Mouse (Mus musculus) MEL (cell line): ENCODE data around the gene Fhad1. TPM values are rescaled to one million over a fixed set of nuclear protein-coding genes. Genes with fewer than 3 reads are reported as not detected.

ENCODE experiments used
- DNase-seq: peaks from one replicate; pipeline ENCODE4 v3.0.0; 2011; ENCODE audit warnings: low read depth, low spot score
- H3K27ac ChIP-seq: 2 replicates; pipeline ENCODE4 v1.5.1; 2012; ENCODE audit warnings: low read depth, mild to moderate bottlenecking, control low read depth, low read length, moderate library complexity; ENCODE audit not compliant: control insufficient read depth
- H3K27me3 ChIP-seq, 2 experiments: fragments of 150-350 bp in 1 of 2; sonication (generic) in 1 of 2; 2 replicates each; pipeline ENCODE4 v1.6.1; 2012; ENCODE audit warnings: low read length in 2 of 2, mild to moderate bottlenecking in 2 of 2, improper control_type of control experiment in 1 of 2, moderate library complexity in 1 of 2; ENCODE audit not compliant: insufficient read depth in 2 of 2, control insufficient read depth in 1 of 2
- H3K36me3 ChIP-seq, 2 experiments: 2 replicates each; pipeline ENCODE4 v1.6.1; 2012 to 2014; ENCODE audit warnings: low read length in 2 of 2, improper control_type of control experiment in 1 of 2, inconsistent platforms in 1 of 2, mild to moderate bottlenecking in 1 of 2; ENCODE audit not compliant: insufficient read depth in 2 of 2, control insufficient read depth in 1 of 2
- H3K4me1 ChIP-seq, 2 experiments: fragments of 150-350 bp in 1 of 2; sonication (generic) in 1 of 2; 2 replicates each; pipeline ENCODE4 v1.6.1; 2012; ENCODE audit warnings: low read length in 2 of 2, improper control_type of control experiment in 1 of 2, mild to moderate bottlenecking in 1 of 2; ENCODE audit not compliant: insufficient read depth in 2 of 2, control insufficient read depth in 1 of 2
- H3K4me3 ChIP-seq, 2 experiments: fragments of 150-350 bp in 1 of 2; sonication (generic) in 1 of 2; 2 replicates each; pipeline ENCODE4 v1.5.1; 2012; ENCODE audit warnings: low read depth in 2 of 2, low read length in 2 of 2, mild to moderate bottlenecking in 2 of 2, moderate library complexity in 2 of 2, control low read depth in 1 of 2, improper control_type of control experiment in 1 of 2; ENCODE audit not compliant: control insufficient read depth in 1 of 2, insufficient read depth in 1 of 2
- H3K79me2 ChIP-seq: 2 replicates; pipeline ENCODE4 v1.6.1; 2012; ENCODE audit warnings: mild to moderate bottlenecking, low read length, moderate library complexity; ENCODE audit not compliant: control insufficient read depth, poor library complexity, insufficient read depth
- H3K9ac ChIP-seq: 2 replicates; pipeline ENCODE4 v1.6.1; 2012; ENCODE audit warnings: low read depth, mild to moderate bottlenecking, control low read depth, low read length, moderate library complexity; ENCODE audit not compliant: control insufficient read depth, poor library complexity, severe bottlenecking
- H3K9me3 ChIP-seq: fragments of 150-350 bp; sonication (generic); replicated peaks from 2 replicates; pipeline ENCODE4 v1.6.1; 2012; ENCODE audit warnings: mild to moderate bottlenecking, low read length, improper control_type of control experiment, moderate library complexity; ENCODE audit not compliant: insufficient read depth
- CHD1 ChIP-seq: IDR thresholded peaks from 2 replicates; pipeline ENCODE4 v1.6.1; 2012; ENCODE audit warnings: low read depth, mild to moderate bottlenecking, inconsistent platforms, low read length, improper control_type of control experiment
- CHD2 ChIP-seq: IDR thresholded peaks from 2 replicates; pipeline ENCODE4 v1.6.1; 2011; ENCODE audit warnings: low read length, improper control_type of control experiment
- E2F4 ChIP-seq: IDR thresholded peaks from 2 replicates; pipeline ENCODE4 v1.6.1; 2011; ENCODE audit warnings: low read depth, low read length, improper control_type of control experiment, borderline replicate concordance
- ELF1 ChIP-seq: IDR thresholded peaks from 2 replicates; pipeline ENCODE4 v1.6.1; 2014; ENCODE audit warnings: low read depth, mild to moderate bottlenecking, inconsistent platforms, low read length, improper control_type of control experiment, moderate library complexity
- EP300 ChIP-seq, 2 experiments: IDR thresholded peaks; 2 replicates each; pipeline ENCODE4 v1.6.1; 2011; ENCODE audit warnings: improper control_type of control experiment in 2 of 2, low read length in 2 of 2, low read depth in 1 of 2, mild to moderate bottlenecking in 1 of 2
- ETS1 ChIP-seq: IDR thresholded peaks from 2 replicates; pipeline ENCODE4 v1.6.1; 2012; ENCODE audit warnings: low read depth, mild to moderate bottlenecking, inconsistent platforms, low read length, improper control_type of control experiment, moderate library complexity
- GABPA ChIP-seq: IDR thresholded peaks from 2 replicates; pipeline ENCODE4 v1.6.1; 2012; ENCODE audit warnings: low read depth, mild to moderate bottlenecking, inconsistent platforms, low read length, improper control_type of control experiment, moderate library complexity
- GATA1 ChIP-seq: IDR thresholded peaks from 2 replicates; pipeline ENCODE4 v1.6.1; 2011; ENCODE audit warnings: low read depth, low read length, improper control_type of control experiment
- KAT2A ChIP-seq: conservative IDR thresholded peaks from 2 replicates; pipeline ENCODE4 v1.6.1; 2012; ENCODE audit warnings: low read depth, low read length, improper control_type of control experiment, inconsistent platforms
- MAFK ChIP-seq: IDR thresholded peaks from 2 replicates; pipeline ENCODE4 v1.6.1; 2011; ENCODE audit warnings: low read depth, mild to moderate bottlenecking, low read length, improper control_type of control experiment, borderline replicate concordance
- MAZ ChIP-seq: IDR thresholded peaks from 2 replicates; pipeline ENCODE4 v1.6.1; 2012; ENCODE audit warnings: low read depth, mild to moderate bottlenecking, inconsistent platforms, low read length, improper control_type of control experiment
- MXI1 ChIP-seq: IDR thresholded peaks from 2 replicates; pipeline ENCODE4 v1.6.1; 2011; ENCODE audit warnings: mild to moderate bottlenecking, low read depth, low read length, improper control_type of control experiment
- MYB ChIP-seq: IDR thresholded peaks from 2 replicates; pipeline ENCODE4 v1.6.1; 2011; ENCODE audit warnings: mild to moderate bottlenecking, low read depth, low read length, improper control_type of control experiment
- NELFE ChIP-seq: IDR thresholded peaks from 2 replicates; pipeline ENCODE4 v1.6.1; 2011; ENCODE audit warnings: low read depth, low read length, improper control_type of control experiment
- POLR2A ChIP-seq, 2 experiments: IDR thresholded peaks; 2 replicates each; pipeline ENCODE4 v1.6.1; 2011 to 2012; ENCODE audit warnings: low read length in 2 of 2, mild to moderate bottlenecking in 2 of 2, control low read depth in 1 of 2, improper control_type of control experiment in 1 of 2, low read depth in 1 of 2, moderate library complexity in 1 of 2; ENCODE audit not compliant: control insufficient read depth in 1 of 2, insufficient read depth in 1 of 2, poor library complexity in 1 of 2
- POLR2AphosphoS2 ChIP-seq: IDR thresholded peaks from 2 replicates; pipeline ENCODE4 v1.6.1; 2011; ENCODE audit warnings: low read length, improper control_type of control experiment
- POLR2AphosphoS5 ChIP-seq: IDR thresholded peaks from 2 replicates; pipeline ENCODE4 v1.6.1; 2012; ENCODE audit warnings: low read depth, borderline replicate concordance, mild to moderate bottlenecking, inconsistent platforms, low read length, moderate library complexity, mixed read lengths
- RAD21 ChIP-seq: IDR thresholded peaks from 2 replicates; pipeline ENCODE4 v1.6.1; 2011; ENCODE audit warnings: mild to moderate bottlenecking, low read depth, low read length, improper control_type of control experiment
- RCOR1 ChIP-seq: IDR thresholded peaks from 2 replicates; pipeline ENCODE4 v1.6.1; 2012; ENCODE audit warnings: low read depth, mild to moderate bottlenecking, inconsistent platforms, low read length, improper control_type of control experiment
- SIN3A ChIP-seq: IDR thresholded peaks from 2 replicates; pipeline ENCODE4 v1.6.1; 2012; ENCODE audit warnings: low read length, improper control_type of control experiment, inconsistent platforms
- SMC3 ChIP-seq: IDR thresholded peaks from 2 replicates; pipeline ENCODE4 v1.6.1; 2011; ENCODE audit warnings: low read depth, low read length, improper control_type of control experiment
- TAL1 ChIP-seq: IDR thresholded peaks from 2 replicates; pipeline ENCODE4 v1.6.1; 2012; ENCODE audit warnings: mild to moderate bottlenecking, inconsistent platforms, low read length, moderate library complexity, mixed read lengths
- TBP ChIP-seq: IDR thresholded peaks from 2 replicates; pipeline ENCODE4 v1.8.0; 2011; ENCODE audit warnings: low read depth, low read length, improper control_type of control experiment
- UBTF ChIP-seq: IDR thresholded peaks from 2 replicates; pipeline ENCODE4 v1.6.1; 2012; ENCODE audit warnings: low read depth, mild to moderate bottlenecking, inconsistent platforms, low read length, improper control_type of control experiment, moderate library complexity, borderline replicate concordance; ENCODE audit not compliant: insufficient read depth
- USF1 ChIP-seq: IDR thresholded peaks from 2 replicates; pipeline ENCODE4 v1.6.1; 2014; ENCODE audit warnings: low read depth, mild to moderate bottlenecking, inconsistent platforms, low read length, improper control_type of control experiment, moderate library complexity
- USF2 ChIP-seq, 2 experiments: IDR thresholded peaks; 2 replicates each; pipeline ENCODE4 v1.6.1; 2011 to 2012; ENCODE audit warnings: improper control_type of control experiment in 2 of 2, low read length in 2 of 2, borderline replicate concordance in 1 of 2, inconsistent platforms in 1 of 2, low read depth in 1 of 2, mild to moderate bottlenecking in 1 of 2; ENCODE audit not compliant: insufficient read depth in 1 of 2
- ZC3H11A ChIP-seq: IDR thresholded peaks from 2 replicates; pipeline ENCODE4 v1.6.1; 2012; ENCODE audit warnings: low read depth, mild to moderate bottlenecking, inconsistent platforms, low read length, improper control_type of control experiment
- ZNF384 ChIP-seq: IDR thresholded peaks from 2 replicates; pipeline ENCODE4 v1.6.1; 2012; ENCODE audit warnings: low read depth, mild to moderate bottlenecking, inconsistent platforms, low read length, improper control_type of control experiment
- polyA plus RNA-seq, 2 experiments: library from polyadenylated mRNA; stranded (reverse) in 1 of 2; unstranded in 1 of 2; fragments of >175 nt in 1 of 2; fragments of >200 nt in 1 of 2; gene quantifications; 2 replicates each; pipeline versions ENCODE4 v1.2.1 to v1.2.4; 2012; ENCODE audit warnings: low replicate concordance in 2 of 2, low read depth in 1 of 2; ENCODE audit not compliant: insufficient read length in 2 of 2, insufficient read depth in 1 of 2, missing spikeins in 1 of 2
- total RNA-seq: library from RNA; depleted of rRNA; stranded (reverse); fragments of 300-350 nt; gene quantifications from 2 replicates; pipeline ENCODE4 v1.2.3, GENCODE M21; 2012

The Fhad1 gene
- total and polyA plus RNA-seq, 3 experiments: not detected

- no peak overlapping the region for H3K27ac ChIP-seq
- no peaks in the 10 kb centered on the region for H3K9me3 ChIP-seq
Observed at GRCm38 (mm10) chr4:142000581-142000980, 14.3 kb downstream of the Fhad1 start.

GRCm38 (mm10) chr4:141999494-142000074, 15.3 kb downstream of the Fhad1 start:
- no peaks in the 10 kb centered on the region for H3K79me2 ChIP-seq
- TF ChIP-seq GATA1 (no peak), MYB (no peak), RAD21 (no peak), POLR2AphosphoS2 (no peak), ZC3H11A (no peak), ETS1 (no peak), SIN3A (no peak), CHD2 (no peak), EP300 (IDR thresholded peaks at IDR 0.05; ENCODE audit: low read depth in 1 of 2, low read length in 2 of 2) (no peak), SMC3 (no peak), CHD1 (no peak), NELFE (no peak), E2F4 (no peak)
- no peak for DNase-seq
- no peaks in the 10 kb centered on the region for H3K4me1 ChIP-seq
- no peak overlapping the region for H3K27ac ChIP-seq
- H3K36me3 ChIP-seq: no peaks in the 10 kb centered on the region
- no peak overlapping the region for H3K9ac ChIP-seq
- no peaks in the 10 kb centered on the region for H3K9me3 ChIP-seq
- no peaks in the 10 kb centered on the region; a peak in 1 of 4 replicates for H3K27me3 ChIP-seq
- no peak overlapping the region for H3K4me3 ChIP-seq

More at GRCm38 (mm10) chr4:142000581-142000980, 14.3 kb downstream of the Fhad1 start:
- Histone ChIP-seq H3K9ac (no peak overlapping the region), H3K36me3 (no peaks in the 10 kb centered on the region), H3K79me2 (no peaks in the 10 kb centered on the region), H3K4me1 (no peaks in the 10 kb centered on the region), H3K4me3 (no peak overlapping the region), H3K27me3 (no peaks in the 10 kb centered on the region; a peak in 1 of 4 replicates)
- TF ChIP-seq TAL1 (no peak), MXI1 (no peak), NELFE (no peak), KAT2A (no peak), ZNF384 (no peak), UBTF (no peak), ELF1 (no peak), GABPA (no peak), POLR2AphosphoS5 (no peak), MAZ (no peak), TBP (no peak), MAFK (no peak), USF1 (no peak), USF2 (IDR thresholded peaks at IDR 0.05; ENCODE audit: borderline replicate concordance in 1 of 2, insufficient read depth in 1 of 2, low read depth in 1 of 2, low read length in 2 of 2) (no peak), ETS1 (no peak), POLR2A (IDR thresholded peaks at IDR 0.05; ENCODE audit: control insufficient read depth in 1 of 2, insufficient read depth in 1 of 2, low read depth in 1 of 2, low read length in 2 of 2, poor library complexity in 1 of 2) (no peak), RCOR1 (no peak)
- DNase-seq: no peak
